Mouse (Mus musculus) urinary bladder, postnatal 4 days (tissue): ENCODE measurements at regions not wholly inside any gene's neighbourhood (a gene's known extent, or its start where the extent isn't known, plus 50 kb on each side); places are given as distances from the start of the nearest gene placed in this dataset.

Experiments
- DNase-seq, 2 experiments: peaks; one replicate each; pipeline ENCODE4 v3.0.0; 2021 to 2022; ENCODE audit warnings: low spot score in 2 of 2

DNA sequence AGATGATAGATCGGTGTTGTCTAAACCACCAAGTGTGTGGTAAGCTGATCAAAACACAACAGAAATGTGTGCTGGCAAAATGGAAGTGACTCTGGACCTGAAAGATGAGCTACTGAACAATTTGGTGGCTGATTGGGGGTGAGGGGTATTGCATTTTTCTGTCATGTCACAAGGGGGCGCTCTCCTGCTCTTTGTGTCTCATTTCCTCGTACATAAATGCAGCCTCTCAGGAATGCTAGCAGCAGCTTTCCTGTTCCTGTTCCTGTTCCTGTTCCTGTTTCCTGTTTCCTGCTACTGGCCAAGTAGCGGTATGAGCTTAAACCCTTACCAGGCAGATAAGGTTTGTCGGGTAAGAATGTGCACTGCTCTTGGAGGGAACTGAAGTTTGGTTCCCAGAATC is 134.7 kb upstream of the Fstl4 start:
- no peak for DNase-seq

DNA sequence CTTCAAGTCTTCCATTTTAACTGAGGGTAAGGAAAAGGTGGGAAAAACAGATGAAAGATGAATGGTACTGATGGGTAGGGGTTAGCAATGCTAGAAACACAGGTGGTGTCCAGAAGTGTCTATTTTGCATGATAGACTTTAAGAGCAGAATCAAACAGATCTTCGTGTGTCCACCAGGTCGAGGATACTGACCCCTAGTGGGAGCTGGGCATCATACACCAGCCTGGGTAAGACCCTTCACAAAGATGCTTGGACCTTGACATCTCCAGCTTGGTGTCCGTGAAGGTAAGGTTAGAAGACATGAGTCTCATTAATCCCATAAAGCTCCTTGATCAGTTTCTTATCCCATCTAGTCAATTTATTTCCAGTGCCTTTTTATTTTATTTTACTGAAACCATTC is 132.9 kb upstream of the Fstl4 start:
- DNase-seq, result no peak

DNA sequence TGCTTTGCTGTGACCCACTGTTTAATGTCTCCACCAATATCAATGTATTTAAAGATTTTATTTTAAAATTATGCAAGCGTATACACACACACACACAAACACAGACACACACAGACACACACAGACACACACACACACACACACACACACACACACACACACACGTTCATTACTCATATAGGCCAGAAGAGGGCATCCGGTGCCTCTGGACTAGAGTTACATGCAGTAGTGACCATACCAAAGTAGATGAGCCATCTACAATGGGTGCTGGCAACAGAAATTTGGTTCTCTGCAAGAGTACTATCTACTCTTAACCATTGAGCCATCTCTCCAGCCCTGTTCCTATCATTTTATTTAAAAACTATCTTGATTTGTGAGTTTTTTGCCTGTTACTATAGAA is 130.2 kb upstream of the Fstl4 start:
- no peak for DNase-seq

DNA sequence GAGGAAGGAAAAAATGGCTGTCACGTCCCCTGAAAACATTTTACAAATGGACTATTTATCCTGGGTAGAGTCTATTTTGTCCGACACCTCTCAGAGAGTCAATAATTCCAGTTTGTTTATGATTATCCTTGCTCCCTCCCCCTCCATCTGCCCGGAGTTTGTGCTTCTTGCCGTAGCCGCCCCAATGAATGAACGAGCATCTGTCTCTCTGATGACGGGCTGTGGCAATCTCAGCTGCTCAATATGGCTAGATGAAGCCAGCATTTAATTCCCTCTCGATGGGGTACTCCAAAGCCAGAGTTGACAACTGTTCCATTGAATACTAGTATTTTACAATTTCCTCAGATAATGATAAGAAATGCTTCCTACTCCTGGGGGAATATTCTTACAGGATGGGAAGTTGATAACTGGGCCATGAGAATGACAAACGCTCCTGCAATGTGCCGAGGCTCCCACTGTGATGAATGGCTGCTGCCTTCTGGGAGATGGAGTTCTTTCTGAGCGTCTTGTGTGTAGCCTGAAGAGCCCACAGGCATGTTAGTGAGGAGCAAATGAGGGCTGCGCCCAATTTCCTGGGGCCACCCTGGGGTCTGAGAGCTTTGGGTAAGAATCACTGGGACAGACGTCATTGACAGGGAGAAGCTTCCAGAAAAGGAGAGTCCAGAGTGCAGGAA is 128.6 kb upstream of the Fstl4 start:
- no peak for DNase-seq

DNA sequence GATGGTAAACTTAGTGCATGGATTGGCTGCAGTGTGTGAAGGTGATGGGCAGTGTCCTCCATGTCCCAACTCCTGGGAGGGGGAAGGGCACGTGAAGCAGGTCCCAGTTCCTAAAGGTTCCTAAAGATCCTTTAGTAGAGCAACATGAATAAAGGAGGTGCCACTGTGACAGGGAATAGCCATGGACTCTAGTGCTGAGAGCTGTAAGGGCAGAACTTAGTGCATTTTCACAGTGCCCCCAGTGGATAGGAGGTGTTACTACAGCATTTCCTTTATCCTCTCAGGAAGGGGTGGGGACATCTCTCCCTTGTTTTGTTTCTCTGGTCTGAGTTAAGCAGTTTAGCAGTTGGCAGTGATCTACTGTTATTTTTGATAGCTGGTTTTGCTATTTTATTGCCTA is 125.5 kb upstream of the Fstl4 start:
- no peak for DNase-seq

DNA sequence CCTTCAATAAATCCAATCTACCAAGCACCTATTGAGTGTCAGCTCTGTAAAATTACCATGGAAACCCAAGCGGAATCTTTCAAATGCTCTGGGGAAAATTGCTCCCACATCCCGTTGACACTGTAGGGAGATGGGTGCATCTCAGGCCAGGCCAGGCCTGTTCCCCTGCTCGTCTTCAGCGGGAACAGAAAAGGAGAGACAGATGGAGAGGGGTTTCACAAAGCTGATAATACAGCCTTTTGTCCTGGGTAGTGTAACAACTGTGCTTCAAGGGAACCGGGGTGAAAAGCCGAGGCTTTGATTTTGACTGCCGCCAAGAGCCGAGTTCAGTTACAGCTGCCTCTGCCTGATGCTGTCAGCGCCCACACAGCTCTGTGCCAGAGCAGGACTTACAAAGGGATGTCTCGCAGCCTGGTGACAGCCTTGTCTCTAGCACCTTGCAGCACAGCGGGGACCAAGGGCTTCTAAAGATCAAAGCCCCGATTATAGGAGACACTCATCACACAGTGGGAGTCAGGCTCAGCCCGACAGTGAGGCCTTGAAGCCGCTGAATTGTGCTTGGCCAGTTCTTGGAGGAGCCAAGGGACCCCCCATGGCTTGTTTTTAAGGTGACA is 122.6 kb upstream of the Fstl4 start:
- DNase-seq, result no peak

DNA sequence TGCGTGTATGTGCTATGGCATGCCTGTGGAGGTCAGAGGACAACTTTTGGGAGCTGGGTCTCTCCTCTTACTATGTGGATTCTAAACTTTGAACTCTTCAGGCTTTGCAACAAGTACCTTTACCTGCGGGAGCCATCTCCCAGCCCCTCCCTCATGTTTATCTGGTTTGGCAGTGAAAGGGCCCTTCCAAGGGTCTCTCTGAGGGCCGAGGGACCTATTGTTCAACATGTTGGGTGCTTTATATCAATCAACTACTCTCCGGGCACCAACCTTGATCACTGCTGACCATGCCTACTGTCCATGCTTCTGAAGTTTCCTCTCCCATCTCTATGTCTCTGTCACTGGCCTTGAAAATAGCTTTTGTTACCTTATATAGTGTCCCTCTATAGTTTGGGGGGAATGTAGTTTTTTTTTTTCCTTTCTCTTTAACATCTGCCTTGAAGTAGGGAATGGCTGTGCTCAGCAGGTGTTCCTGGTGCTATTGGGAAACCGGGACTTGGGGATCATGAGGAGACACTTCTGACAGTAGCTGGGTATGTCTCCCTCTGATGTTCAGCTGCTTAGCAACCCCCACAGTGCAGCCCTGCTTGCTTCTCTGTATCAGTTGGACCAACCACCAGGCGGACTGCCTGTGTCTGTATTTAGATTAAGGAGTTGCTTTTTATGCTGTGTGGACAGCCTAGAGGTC is 120.2 kb upstream of the Fstl4 start:
- DNase-seq, result no peak

DNA sequence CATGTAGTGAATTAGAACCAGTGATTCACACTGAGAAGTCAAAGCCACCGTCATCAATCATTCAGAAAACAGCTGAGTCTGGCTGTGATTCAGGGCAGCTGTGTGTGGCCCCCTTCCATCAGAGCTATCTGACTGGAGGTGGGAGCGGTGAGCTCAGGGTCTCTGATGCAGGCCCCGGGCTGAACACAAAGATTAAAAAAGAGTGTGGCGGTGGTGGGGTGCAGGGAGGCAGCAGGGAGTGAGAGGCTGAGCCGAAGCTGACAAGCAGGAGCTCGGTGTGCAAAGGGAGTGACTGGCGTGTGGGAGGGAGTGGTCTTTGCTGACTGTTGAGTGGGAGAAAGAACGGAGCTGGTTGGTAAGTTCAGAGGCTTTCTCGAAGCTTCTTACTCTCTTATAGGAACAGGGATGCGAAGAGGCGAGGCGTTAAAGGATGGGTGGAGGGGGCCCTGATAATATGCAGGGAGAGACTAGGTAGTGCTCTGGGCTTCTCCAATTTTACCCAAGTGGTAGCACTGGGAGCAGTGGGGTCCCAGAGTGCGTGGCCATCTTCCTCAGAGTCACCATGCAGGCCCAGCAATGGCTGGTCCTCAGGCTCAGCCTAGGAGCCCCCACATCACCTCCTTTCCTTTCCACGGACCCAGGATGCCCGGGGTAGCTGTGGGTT is 116.1 kb upstream of the Fstl4 start:
- DNase-seq, result no peak

DNA sequence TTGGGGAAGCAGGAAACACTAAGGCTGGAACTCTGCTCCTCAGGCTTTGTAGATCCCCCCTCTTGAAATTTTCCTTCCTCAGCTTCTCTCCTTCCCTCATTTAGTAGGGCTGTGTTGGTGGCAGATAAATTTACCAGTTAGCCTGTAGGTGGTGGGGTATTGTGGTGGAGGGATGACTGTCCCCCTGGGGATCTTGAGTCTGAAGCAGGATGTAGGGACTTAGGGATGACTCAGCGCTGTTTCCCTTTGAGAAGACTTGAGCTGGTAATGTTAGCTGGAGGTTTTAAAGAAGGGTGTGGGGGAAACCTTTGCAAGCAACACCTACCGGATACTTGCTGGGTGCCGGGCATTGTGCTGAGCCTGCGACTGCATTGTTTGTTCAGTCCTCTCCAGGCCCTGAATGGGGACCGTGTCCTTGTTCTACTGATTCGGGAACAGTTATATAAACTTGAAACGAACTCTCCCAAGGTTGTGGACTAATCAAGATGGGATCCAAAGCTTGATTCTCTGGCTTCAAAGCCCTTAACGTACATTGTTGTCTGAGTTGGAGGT is 115.5 kb upstream of the Fstl4 start:
- no peak for DNase-seq

DNA sequence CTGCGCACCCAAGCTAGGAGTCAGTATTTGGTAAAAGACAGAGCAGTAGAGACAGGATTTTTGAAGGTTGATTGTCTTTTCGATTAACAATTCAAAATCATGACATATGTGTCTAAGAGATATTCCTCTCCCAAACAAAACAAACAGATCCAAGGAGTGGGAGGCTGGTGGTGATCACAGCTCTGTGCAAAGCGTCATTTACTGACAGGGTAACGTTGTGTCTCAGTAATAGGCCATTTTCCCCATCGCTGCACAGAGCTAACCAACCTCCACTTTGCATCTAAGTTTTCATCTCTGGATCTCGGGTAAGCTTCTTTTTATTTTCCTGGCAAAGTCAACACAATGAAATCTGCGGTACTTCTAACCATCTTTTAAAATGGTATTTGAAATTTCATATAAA is 109.8 kb upstream of the Fstl4 start:
- no peak for DNase-seq

DNA sequence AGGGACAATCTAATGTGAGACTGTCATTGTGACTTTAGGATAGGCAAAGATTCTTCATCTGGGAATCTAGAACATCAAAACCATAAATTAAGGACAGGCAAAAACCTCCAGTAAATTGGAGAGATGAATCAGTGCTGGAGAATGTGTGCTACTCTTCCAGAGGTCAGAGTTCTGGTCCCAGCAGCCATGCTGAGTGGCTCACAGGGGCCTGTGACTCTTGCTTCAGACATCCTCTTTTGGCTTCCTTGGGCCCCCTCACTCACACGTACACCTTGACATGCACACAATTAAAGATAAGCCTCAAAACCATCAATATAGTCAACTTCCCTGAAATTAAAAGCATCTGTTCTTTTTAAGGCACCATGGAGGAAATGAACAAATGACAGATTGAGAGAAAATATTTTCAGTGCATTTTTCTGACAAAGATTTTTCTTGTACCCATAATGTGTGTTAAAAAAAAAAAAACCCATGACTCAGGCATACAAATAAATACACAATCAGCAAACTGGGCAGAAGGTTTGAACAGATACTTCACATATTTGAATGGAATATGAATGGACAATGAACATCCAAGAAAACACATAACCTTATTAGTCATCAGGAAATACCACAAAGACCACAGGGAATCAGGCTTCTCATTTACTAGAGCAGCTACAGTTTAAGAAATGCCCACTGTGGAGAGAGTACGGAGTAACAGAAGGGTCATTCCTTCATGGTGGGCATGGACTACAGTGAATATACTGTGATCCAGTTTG is 108.5 kb upstream of the Fstl4 start:
- no peak for DNase-seq

DNA sequence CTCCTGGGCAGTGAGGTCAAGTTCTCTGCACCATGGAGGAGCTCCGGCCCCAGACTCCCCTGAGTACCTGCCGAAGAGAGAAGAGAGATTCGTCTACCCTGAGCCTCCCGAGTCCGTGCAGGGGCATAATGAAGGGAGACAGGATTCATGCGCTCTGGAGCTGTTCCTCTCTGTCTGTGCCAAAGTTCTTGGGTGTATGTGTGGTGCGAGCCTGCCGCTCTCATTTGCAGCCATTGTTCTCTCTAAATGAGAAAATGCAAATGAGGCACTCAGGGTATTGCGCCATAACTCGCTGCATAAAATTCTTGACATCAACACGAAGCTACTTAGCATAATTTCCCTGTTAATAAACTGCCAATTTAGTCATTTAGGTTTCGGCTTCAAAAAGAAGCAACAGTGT is 103.2 kb upstream of the Fstl4 start:
- no peak for DNase-seq

DNA sequence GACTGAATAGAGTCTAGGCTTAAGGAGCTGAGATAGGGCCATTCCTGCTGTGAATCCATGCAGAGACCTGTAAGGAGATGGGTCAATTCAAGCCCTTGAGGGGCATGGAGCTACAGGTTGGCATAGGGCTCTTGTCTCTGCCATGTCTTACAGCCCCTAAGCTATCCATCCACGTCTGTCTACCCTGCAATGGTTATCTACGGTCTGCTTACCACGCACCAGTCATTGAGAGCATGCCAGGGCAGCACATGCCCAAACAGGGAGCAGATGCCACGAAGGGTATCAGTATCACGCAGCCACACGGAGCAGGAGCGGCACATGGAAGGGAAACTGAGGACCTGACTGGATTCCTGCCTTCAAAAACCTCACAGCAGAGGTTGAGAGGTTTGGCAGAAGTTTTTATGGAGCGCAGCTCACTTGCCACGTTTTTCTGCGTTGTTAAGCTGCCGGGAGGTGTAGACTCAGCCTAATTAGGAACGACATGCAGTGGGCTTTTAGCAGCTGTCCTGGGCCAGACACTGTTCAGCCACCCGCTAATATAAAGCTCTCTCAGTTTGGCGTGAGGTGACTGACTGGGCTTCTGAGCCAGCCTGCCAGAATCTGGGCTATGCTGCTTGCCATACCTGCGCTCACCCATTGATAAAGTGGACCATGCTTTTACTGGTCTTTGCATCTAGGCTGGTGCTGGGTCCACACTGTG is 102.4 kb upstream of the Fstl4 start:
- no peak for DNase-seq

DNA sequence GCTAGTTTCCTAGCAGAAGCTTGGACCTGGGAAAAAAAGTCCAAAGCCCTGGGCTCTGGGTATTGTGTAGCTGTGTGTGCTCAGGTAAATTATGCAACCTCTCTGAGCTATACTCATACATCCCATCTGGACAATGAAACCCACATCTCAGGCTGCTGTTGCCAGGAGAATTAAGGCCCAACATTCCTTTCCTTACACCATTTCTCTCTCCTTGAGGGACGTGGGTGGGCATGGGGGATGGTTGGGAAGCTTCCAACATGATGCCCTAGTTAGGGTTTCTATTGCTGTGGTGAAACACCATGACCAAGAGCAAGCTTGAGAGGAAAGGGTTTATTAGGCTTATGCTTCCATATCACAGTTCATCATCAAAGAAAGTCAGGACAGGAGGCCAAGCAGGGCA is 99.1 kb upstream of the Fstl4 start:
- DNase-seq, result no peak

DNA sequence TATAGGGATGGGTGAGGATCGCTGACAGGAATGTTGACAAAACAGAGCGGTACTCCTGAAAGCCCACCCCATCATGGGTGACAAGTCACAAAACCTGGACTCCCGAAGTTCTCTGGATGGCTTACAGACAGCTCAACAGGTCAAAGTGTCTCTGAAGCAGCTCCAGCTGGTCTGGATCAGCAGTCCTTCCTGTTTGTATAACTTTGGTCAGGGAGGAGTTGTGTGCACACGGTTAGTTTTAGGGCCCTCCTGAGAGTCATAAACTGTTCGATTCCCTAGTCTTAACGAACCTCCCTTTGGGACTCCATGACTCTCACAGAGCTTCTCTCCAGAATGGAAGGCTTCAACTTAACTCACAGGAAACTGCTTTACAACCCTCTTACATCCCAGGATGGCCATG is 89.4 kb upstream of the Fstl4 start:
- no peak for DNase-seq

DNA sequence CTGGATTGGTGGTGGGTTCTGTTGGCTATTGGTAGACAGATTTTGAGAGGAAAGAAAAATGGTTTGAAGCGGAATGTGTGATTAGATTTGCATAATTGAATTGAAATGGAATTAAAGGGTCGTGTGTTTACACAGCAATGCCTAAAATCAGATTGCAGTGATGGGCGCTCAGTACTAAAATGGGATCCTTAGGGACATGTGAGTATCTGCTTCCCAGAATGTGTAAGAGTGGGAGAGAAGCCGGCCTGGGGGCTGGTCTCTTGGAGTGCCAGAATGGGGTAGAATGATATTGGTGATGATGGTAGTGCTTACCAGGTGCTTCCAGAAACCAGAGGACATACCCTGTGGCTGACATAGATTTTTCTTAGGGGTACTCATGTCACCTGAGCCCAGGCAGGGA is 86.2 kb upstream of the Fstl4 start:
- no peak for DNase-seq

DNA sequence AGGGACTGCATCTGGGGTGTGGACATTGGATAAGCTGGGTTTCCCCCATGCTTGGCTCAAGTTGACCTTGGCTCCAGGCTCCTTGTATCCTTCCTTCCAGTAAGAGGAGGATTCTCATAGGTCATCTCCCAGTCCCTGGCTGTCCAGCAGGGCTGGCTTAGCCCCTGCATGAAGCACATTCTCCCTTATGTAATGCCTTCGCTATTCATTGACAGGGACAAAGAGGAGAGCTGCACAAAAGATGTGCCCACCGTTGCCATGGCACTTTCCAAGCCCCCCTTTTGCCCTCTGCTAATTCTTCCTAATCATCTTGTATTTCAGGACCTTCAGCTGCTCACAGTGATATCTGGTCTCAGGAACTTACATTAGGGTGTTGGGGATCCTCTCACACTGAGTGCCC is 79.0 kb upstream of the Fstl4 start:
- no peak for DNase-seq

DNA sequence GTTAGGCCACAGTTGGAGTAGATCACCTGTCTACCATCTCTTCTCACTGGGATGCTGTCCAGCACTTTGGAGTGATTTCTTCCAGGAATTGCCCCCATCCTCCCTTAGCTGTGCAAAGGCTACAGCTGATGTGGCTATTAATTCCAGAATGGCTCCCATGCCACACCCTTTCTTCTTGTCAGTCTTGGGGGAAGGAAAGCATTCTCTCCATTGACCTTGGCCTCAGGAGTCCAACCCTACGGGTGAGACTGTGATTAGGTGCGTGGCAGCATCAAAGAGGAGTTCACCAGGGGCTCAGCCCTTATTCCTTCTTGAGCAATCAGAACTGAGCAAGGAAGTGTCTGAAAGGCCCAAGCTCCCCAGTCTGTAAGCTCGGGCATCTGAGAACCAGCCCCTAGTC is 71.7 kb upstream of the Fstl4 start:
- DNase-seq, result no peak

DNA sequence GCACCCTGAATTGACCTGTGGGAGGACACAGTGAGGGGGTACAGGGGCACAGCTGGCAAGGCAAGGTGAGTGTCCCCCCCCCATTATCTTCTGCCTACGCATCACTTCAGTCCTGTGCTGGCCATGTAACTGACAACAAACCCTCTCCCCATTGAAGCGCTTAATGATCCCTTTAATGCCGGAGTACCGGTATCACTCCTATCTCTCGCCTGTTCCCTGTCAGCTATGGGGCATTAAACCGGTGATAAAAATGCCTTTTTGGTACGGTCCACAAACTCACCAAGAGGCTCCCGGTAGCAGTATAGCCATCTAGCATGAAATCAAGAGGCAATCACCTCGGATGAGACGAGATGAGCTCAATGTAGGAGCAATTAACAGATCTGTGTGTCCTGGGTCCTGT is 62.8 kb upstream of the Fstl4 start:
- no peak for DNase-seq

DNA sequence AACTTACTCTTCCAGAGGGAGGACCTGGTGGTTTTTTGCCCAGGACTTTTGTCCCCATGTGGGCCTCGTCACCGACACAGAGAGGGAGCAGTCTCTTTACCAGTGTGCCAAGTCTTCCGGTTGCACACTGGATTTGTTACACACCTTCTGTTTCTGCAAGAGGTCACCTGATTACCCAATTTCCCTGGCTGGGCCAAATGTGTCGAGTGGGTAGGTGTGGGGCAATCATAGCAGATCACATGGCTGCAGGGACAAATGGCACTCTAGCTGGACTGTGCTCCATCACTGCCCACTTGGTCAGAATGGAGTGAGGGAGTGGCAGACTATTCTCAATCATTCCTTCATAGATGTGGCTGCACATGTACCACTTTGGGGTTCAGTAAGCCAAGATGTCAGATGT is 61.0 kb upstream of the Fstl4 start:
- no peak for DNase-seq
